Mouse (Mus musculus) heart, adult 2 months (tissue): ENCODE measurements around the gene Lrrc10b.

Experiments
- CTCF ChIP-seq: fragments of 200-600 bp; IDR thresholded peaks from 2 replicates; pipeline ENCODE4 v1.8.1; 2022; ENCODE audit warnings: antibody characterized with exemption, mild to moderate bottlenecking, moderate library complexity
- POLR2A ChIP-seq: fragments of 200-500 bp; IDR thresholded peaks from 2 replicates; pipeline ENCODE4 v1.6.1; 2011; ENCODE audit warnings: mild to moderate bottlenecking, low read depth, low read length, control low read depth; ENCODE audit not compliant: insufficient read depth

GRCm38 (mm10) chr19:10479541-10479940 is 22.3 kb upstream of the Lrrc10b start:
- TF ChIP-seq CTCF: no peak
- no peak for TF ChIP-seq POLR2A
